Mouse (Mus musculus) frontal cortex, postnatal 14 days (tissue): ENCODE measurements at regions not wholly inside any gene's neighbourhood (a gene's known extent, or its start where the extent isn't known, plus 50 kb on each side); places are given as distances from the start of the nearest gene placed in this dataset.

ENCODE experiments used
- DNase-seq, 2 experiments: peaks; one replicate each; pipeline ENCODE4 v3.0.0; 2022; ENCODE audit warnings: low spot score in 2 of 2

- DNase-seq: no peak
Measured at GRCm38 (mm10) chr4:80442711-80443110, 391.2 kb upstream of the Tyrp1 start.

GRCm38 (mm10) chr4:80463615-80464014 lies 370.3 kb upstream of the Tyrp1 start:
- no peak for DNase-seq

- no peak for DNase-seq
Measured at GRCm38 (mm10) chr4:80475736-80476478, 358.0 kb upstream of the Tyrp1 start.

GRCm38 (mm10) chr4:80515087-80515486 lies 318.8 kb upstream of the Tyrp1 start:
- no peak for DNase-seq

- peak; percentile 57 to 68 for DNase-seq
Measured at GRCm38 (mm10) chr4:80517476-80518285, 316.2 kb upstream of the Tyrp1 start.

- DNase-seq: no peak
Measured at GRCm38 (mm10) chr4:80518589-80518988, 315.3 kb upstream of the Tyrp1 start.

GRCm38 (mm10) chr4:80539854-80540253 lies 294.1 kb upstream of the Tyrp1 start:
- DNase-seq: no peak

GRCm38 (mm10) chr4:80545086-80545485 lies 288.8 kb upstream of the Tyrp1 start:
- no peak for DNase-seq

GRCm38 (mm10) chr4:80589438-80589837 lies 244.5 kb upstream of the Tyrp1 start:
- DNase-seq: no peak

- DNase-seq: no peak
Measured at GRCm38 (mm10) chr4:80628271-80628670, 205.7 kb upstream of the Tyrp1 start.

- no peak for DNase-seq
Measured at GRCm38 (mm10) chr4:80629251-80629650, 204.7 kb upstream of the Tyrp1 start.

- DNase-seq: no peak
Measured at GRCm38 (mm10) chr4:80630260-80630659, 203.7 kb upstream of the Tyrp1 start.

- DNase-seq: no peak
Measured at GRCm38 (mm10) chr4:80631041-80631440, 202.9 kb upstream of the Tyrp1 start.

GRCm38 (mm10) chr4:80631441-80631840 lies 202.5 kb upstream of the Tyrp1 start:
- DNase-seq: no peak

GRCm38 (mm10) chr4:80638381-80638780 lies 195.5 kb upstream of the Tyrp1 start:
- DNase-seq: no peak
